Mouse (Mus musculus): ENCODE data around the gene Ephb3.

GRCm38 (mm10) chr16:21197542-21197941 lies 7.0 kb upstream of the Ephb3 start:
- TF ChIP-seq CTCF (IDR thresholded peaks at IDR 0.05; ENCODE audit: extremely low read depth, insufficient read depth, low read length) (no peak), POLR2A (IDR thresholded peaks at IDR 0.05; ENCODE audit: extremely low read depth, insufficient read depth, low read length) (no peak)
